Mouse (Mus musculus): ENCODE results near the gene Aplp2. TPM values are rescaled to one million over a fixed set of nuclear protein-coding genes. Genes with fewer than 3 reads are reported as not detected.

Gene Aplp2
- 10 to 100 TPM; 58.4 to 61.2 TPM for total RNA-seq (2023)

DNA sequence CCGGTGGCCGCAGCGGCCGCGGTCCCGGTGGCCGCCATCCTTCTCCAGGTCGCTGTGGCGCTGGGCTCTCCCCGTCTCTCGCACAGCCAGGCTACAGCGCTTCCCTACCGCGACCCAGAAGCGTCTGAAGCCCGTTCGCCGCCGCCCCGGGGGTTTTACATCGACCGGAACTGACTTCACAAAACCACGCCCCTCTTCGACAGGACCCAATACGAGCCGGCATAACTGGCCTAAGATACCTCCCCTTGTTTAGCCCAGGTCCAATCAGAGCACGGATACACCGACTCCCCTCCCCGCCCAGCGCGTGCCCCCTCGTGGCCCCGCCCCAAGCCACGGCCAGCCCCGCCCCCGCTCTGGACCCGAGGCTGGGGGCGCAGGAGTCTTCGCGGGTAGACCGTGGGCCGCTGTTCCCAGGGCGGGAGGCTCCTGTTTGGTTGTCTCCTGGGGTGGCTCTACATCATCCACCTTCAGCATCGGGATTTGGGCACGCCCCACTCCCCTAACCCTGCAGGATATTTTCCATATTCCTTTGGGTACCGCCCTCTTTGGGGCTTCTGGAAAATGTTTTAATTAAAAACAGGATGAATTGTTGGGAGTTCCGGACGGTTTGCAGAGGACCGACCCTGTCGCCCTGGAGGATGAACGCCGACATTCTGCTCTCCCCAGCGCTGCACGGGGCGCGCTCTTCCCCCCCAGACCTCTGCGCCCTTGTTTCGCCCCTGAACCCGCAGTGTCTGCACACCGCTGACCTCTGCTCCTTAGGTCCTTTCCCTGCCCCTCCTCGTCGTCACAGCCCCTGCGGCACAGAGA, at the start of gene Aplp2:
Aplp2 (minus strand) TSS at position 126 of the 810 bp plus-strand sequence.

DNA sequence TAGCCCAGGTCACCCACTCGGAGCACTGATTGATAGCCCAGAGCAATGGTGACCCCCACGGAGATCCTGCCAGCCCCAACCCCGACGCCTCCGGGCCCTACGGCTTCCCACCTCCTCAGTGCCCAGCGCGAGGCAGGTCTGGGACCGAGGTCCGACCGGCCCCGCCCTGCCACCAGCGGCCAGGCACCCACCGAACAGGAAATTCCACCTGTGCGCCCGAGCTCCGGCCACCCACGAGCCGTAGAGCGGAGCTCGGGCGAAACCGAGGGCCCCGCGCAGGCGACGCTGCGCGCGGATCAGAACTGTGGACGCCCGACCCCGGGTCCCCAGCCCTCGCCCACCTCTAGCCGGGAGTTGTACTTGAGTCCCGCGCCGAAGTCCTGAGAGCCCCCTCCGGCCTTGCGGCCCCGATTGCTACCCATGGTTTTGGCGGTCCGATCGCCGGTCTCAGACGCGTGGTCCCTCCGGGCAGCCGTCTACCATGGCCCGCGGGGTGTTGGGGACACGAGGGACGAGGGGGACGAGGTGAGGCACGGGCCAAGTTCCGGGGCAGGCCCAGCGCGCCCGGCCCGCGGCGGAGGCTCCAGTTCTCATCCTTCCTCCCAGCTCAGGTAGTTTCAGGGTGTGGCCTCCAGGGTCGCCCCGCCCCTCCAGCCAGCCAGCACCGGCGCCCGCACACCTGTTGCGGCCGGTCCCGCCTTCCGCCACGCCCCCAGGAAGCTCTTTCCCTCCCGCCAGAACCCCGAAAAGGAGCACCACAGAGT, 80.2 kb downstream of the Aplp2 start, which contains the start of gene St14:
St14 (minus strand) TSS at position 649 of the 764 bp plus-strand sequence.

Other genes with a start within 250 kb of the Aplp2 start
- 10 to 100 TPM; 60.0 to 66.8 TPM for gene Zbtb44, start 181.2 kb downstream of the Aplp2 start, total RNA-seq (2023)
- gene St14, start 80.0 kb downstream of the Aplp2 start, total RNA-seq (2023) = 1 to 10 TPM in 1 of 2 experiments, under 1 TPM in 1; 0.56 to 1.1 TPM
- 10 to 100 TPM; 25.7 to 28.0 TPM for gene Prdm10, start 68.7 kb upstream of the Aplp2 start, total RNA-seq (2023)
- gene Nfrkb, start 174.4 kb upstream of the Aplp2 start, total RNA-seq (2023) = 100 to 1,000 TPM; 105 to 107 TPM